Mouse (Mus musculus) small intestine, adult 2 months (tissue): ENCODE measurements at regions not wholly inside any gene's neighbourhood (a gene's known extent, or its start where the extent isn't known, plus 50 kb on each side); places are given as distances from the start of the nearest gene placed in this dataset.

Experiments used
- H3K27ac ChIP-seq: fragments of 200-500 bp; 2 replicates; pipeline ENCODE4 v1.5.1; 2012; ENCODE audit warnings: low read depth, low read length, control low read depth, inconsistent platforms; ENCODE audit not compliant: insufficient read depth
- H3K27me3 ChIP-seq: fragments of 200-500 bp; 2 replicates; pipeline ENCODE4 v1.6.1; 2012; ENCODE audit warnings: mild to moderate bottlenecking, moderate library complexity, low read length, inconsistent platforms; ENCODE audit not compliant: control insufficient read depth, insufficient read depth
- H3K36me3 ChIP-seq: fragments of 200-500 bp; 2 replicates; pipeline ENCODE4 v1.6.1; 2012; ENCODE audit warnings: mild to moderate bottlenecking, low read length, control low read depth, inconsistent platforms; ENCODE audit not compliant: control insufficient read depth, insufficient read depth
- H3K4me1 ChIP-seq: fragments of 200-500 bp; 2 replicates; pipeline ENCODE4 v1.6.1; 2012; ENCODE audit warnings: low read length, inconsistent platforms, mixed read lengths; ENCODE audit not compliant: control insufficient read depth, insufficient read depth, insufficient read length
- H3K4me3 ChIP-seq: fragments of 200-500 bp; 2 replicates; pipeline ENCODE4 v1.5.1; 2012; ENCODE audit warnings: low read depth, mild to moderate bottlenecking, control low read depth, inconsistent platforms, low read length, moderate library complexity
- CTCF ChIP-seq: fragments of 200-500 bp; IDR thresholded peaks from 2 replicates; pipeline ENCODE4 v1.5.1; 2012; ENCODE audit warnings: low read depth, mild to moderate bottlenecking, control low read depth, inconsistent platforms, low read length, moderate library complexity, mixed read lengths; ENCODE audit not compliant: insufficient replicate concordance, insufficient read length; ENCODE audit errors: extremely low read depth
- POLR2A ChIP-seq: fragments of 200-500 bp; IDR thresholded peaks from 2 replicates; pipeline ENCODE4 v1.6.1; 2012; ENCODE audit warnings: low read depth, mild to moderate bottlenecking, control low read depth, inconsistent platforms, low read length, moderate library complexity
- WGBS: fragments of 180-500 bp; shearing (Covaris S2); methylation state at CpG from one replicate; pipeline ENCODE4 v1.1.7; 2018; 5-methylcytosine and 5-hydroxymethylcytosine counted together

GRCm38 (mm10) chr11:17870690-17871089 is 83.0 kb downstream of the Etaa1 start:
- Histone ChIP-seq H3K36me3 (no peaks in the 10 kb centered on the region), H3K4me1 (no peaks in the 10 kb centered on the region), H3K27ac (no peak overlapping the region), H3K4me3 (no peak overlapping the region), H3K27me3 (no peaks in the 10 kb centered on the region)
- TF ChIP-seq CTCF = no peak
- TF ChIP-seq POLR2A = no peak
- 83% methylated on average over 2 of the region's 2 CpGs for WGBS

GRCm38 (mm10) chr11:17871920-17872319 is 81.8 kb downstream of the Etaa1 start:
- TF ChIP-seq CTCF = no peak
- no peak for TF ChIP-seq POLR2A
- H3K27me3 ChIP-seq = no peaks in the 10 kb centered on the region
- H3K27ac ChIP-seq = no peak overlapping the region
- no peaks in the 10 kb centered on the region for H3K36me3 ChIP-seq
- WGBS = 78% methylated on average over 7 of the region's 7 CpGs
- H3K4me1 ChIP-seq = no peaks in the 10 kb centered on the region
- H3K4me3 ChIP-seq = no peak overlapping the region

GRCm38 (mm10) chr11:17883276-17883675 is 70.4 kb downstream of the Etaa1 start:
- H3K27ac ChIP-seq = no peak overlapping the region
- no peaks in the 10 kb centered on the region for H3K4me1 ChIP-seq
- no peak overlapping the region for H3K4me3 ChIP-seq
- TF ChIP-seq POLR2A (no peak), CTCF (no peak)
- no peaks in the 10 kb centered on the region for H3K36me3 ChIP-seq
- H3K27me3 ChIP-seq = no peaks in the 10 kb centered on the region
- WGBS = 54% methylated on average over 1 of the region's 1 CpGs
